Mouse (Mus musculus) CH12.LX (cell line): ENCODE measurements at regions not wholly inside any gene's neighbourhood (a gene's known extent, or its start where the extent isn't known, plus 50 kb on each side); places are given as distances from the start of the nearest gene placed in this dataset.

Experiments used
- DNase-seq: peaks from one replicate; pipeline ENCODE4 v3.0.0-alpha.2; 2013; ENCODE audit errors: extremely low read depth
- H3K27ac ChIP-seq: 2 replicates; pipeline ENCODE4 v1.5.1; 2012; ENCODE audit warnings: low read depth, mild to moderate bottlenecking, control low read depth, moderate library complexity; ENCODE audit not compliant: insufficient read depth
- H3K27me3 ChIP-seq: replicated peaks from 2 replicates; pipeline ENCODE3; 2012; ENCODE audit warnings: inconsistent platforms
- H3K36me3 ChIP-seq, 2 experiments: replicated peaks in 1 of 2; 2 replicates each; pipeline versions ENCODE3 to v1.6.1; 2012; ENCODE audit warnings: inconsistent platforms in 1 of 2, low read length in 1 of 2, mild to moderate bottlenecking in 1 of 2, mixed read lengths in 1 of 2, moderate library complexity in 1 of 2; ENCODE audit not compliant: control insufficient read depth in 1 of 2, insufficient read depth in 1 of 2
- H3K4me1 ChIP-seq, 2 experiments: 2 replicates each; pipeline ENCODE4 v1.6.1; 2012; ENCODE audit warnings: inconsistent platforms in 1 of 2, moderate library complexity in 1 of 2; ENCODE audit not compliant: insufficient read depth in 2 of 2, control insufficient read depth in 1 of 2
- H3K4me2 ChIP-seq: 2 replicates; pipeline ENCODE4 v1.6.1; 2012; ENCODE audit warnings: low read depth, mild to moderate bottlenecking, control low read depth; ENCODE audit not compliant: poor library complexity, insufficient read depth, severe bottlenecking
- H3K4me3 ChIP-seq, 3 experiments: fragments of 150-350 bp in 1 of 3; sonication (generic) in 1 of 3; replicated peaks in 1 of 3; 2 replicates each; pipeline versions ENCODE3 to v1.5.1; 2011 to 2012; ENCODE audit warnings: low read depth in 2 of 3, low read length in 2 of 3, mild to moderate bottlenecking in 2 of 3, moderate library complexity in 2 of 3, control low read depth in 1 of 3, improper control_type of control experiment in 1 of 3, inconsistent platforms in 1 of 3, mixed read lengths in 1 of 3; ENCODE audit not compliant: poor library complexity in 1 of 3
- H3K79me2 ChIP-seq: replicated peaks from 2 replicates; pipeline ENCODE4 v1.6.1; 2012; ENCODE audit warnings: mild to moderate bottlenecking, moderate library complexity; ENCODE audit not compliant: control insufficient read depth, poor library complexity, insufficient read depth, severe bottlenecking; ENCODE audit errors: extremely low read depth
- H3K9ac ChIP-seq: 2 replicates; pipeline ENCODE4 v1.6.1; 2012; ENCODE audit warnings: low read depth, mild to moderate bottlenecking, control low read depth, moderate library complexity; ENCODE audit not compliant: insufficient read depth
- H3K9me3 ChIP-seq: replicated peaks from 2 replicates; pipeline ENCODE3; 2012; ENCODE audit warnings: low read length, inconsistent platforms, mixed read lengths
- BHLHE40 ChIP-seq: IDR thresholded peaks from 2 replicates; pipeline ENCODE4 v1.6.1; 2011; ENCODE audit warnings: mild to moderate bottlenecking, low read depth, low read length, improper control_type of control experiment
- CHD2 ChIP-seq: IDR thresholded peaks from 2 replicates; pipeline ENCODE4 v1.6.1; 2011; ENCODE audit warnings: low read length, improper control_type of control experiment
- CTCF ChIP-seq, 2 experiments: IDR thresholded peaks in 1 of 2; conservative IDR thresholded peaks in 1 of 2; 2 replicates each; pipeline ENCODE4 v1.5.1; 2011 to 2012; ENCODE audit warnings: low read depth in 2 of 2, low read length in 2 of 2, improper control_type of control experiment in 1 of 2, inconsistent platforms in 1 of 2, mild to moderate bottlenecking in 1 of 2, moderate library complexity in 1 of 2
- E2F4 ChIP-seq: IDR thresholded peaks from 2 replicates; pipeline ENCODE4 v1.6.1; 2011; ENCODE audit warnings: low read depth, low read length, improper control_type of control experiment; ENCODE audit not compliant: insufficient replicate concordance
- ETS1 ChIP-seq: conservative IDR thresholded peaks from 2 replicates; pipeline ENCODE4 v1.6.1; 2012; ENCODE audit warnings: low read depth, mild to moderate bottlenecking, inconsistent platforms, low read length, improper control_type of control experiment, moderate library complexity
- GABPA ChIP-seq: IDR thresholded peaks from 2 replicates; pipeline ENCODE4 v1.6.1; 2012; ENCODE audit warnings: low read depth, low read length, improper control_type of control experiment, inconsistent platforms; ENCODE audit not compliant: insufficient replicate concordance
- JUN ChIP-seq: IDR thresholded peaks from 2 replicates; pipeline ENCODE4 v1.6.1; 2011; ENCODE audit warnings: low read depth, mild to moderate bottlenecking, low read length, improper control_type of control experiment, moderate library complexity; ENCODE audit not compliant: insufficient read depth
- MEF2A ChIP-seq: IDR thresholded peaks from 2 replicates; pipeline ENCODE4 v1.6.1; 2014; ENCODE audit warnings: low read depth, mild to moderate bottlenecking, inconsistent platforms, low read length, improper control_type of control experiment, borderline replicate concordance
- MXI1 ChIP-seq: IDR thresholded peaks from 2 replicates; pipeline ENCODE4 v1.6.1; 2011; ENCODE audit warnings: mild to moderate bottlenecking, low read depth, low read length, improper control_type of control experiment
- NELFE ChIP-seq: IDR thresholded peaks from 2 replicates; pipeline ENCODE4 v1.6.1; 2011; ENCODE audit warnings: low read depth, low read length, improper control_type of control experiment
- PAX5 ChIP-seq: IDR thresholded peaks from 2 replicates; pipeline ENCODE4 v1.6.1; 2012; ENCODE audit warnings: low read length, inconsistent platforms, mixed read lengths
- POLR2AphosphoS2 ChIP-seq: IDR thresholded peaks from 2 replicates; pipeline ENCODE4 v1.6.1; 2011; ENCODE audit warnings: low read depth, low read length, improper control_type of control experiment
- TBP ChIP-seq: conservative IDR thresholded peaks from 2 replicates; pipeline ENCODE4 v1.6.1; 2011; ENCODE audit warnings: low read depth, low read length, improper control_type of control experiment
- UBTF ChIP-seq: IDR thresholded peaks from 2 replicates; pipeline ENCODE4 v1.6.1; 2012; ENCODE audit warnings: low read depth, mild to moderate bottlenecking, inconsistent platforms, low read length, improper control_type of control experiment, moderate library complexity
- USF2 ChIP-seq: conservative IDR thresholded peaks from 2 replicates; pipeline ENCODE4 v1.6.1; 2011; ENCODE audit warnings: low read depth, low read length, improper control_type of control experiment
- ZKSCAN1 ChIP-seq: IDR thresholded peaks from 2 replicates; pipeline ENCODE4 v1.6.1; 2012; ENCODE audit warnings: low read depth, inconsistent platforms, low read length, improper control_type of control experiment, borderline replicate concordance
- ZMIZ1 ChIP-seq: IDR thresholded peaks from 2 replicates; pipeline ENCODE4 v1.6.1; 2012; ENCODE audit warnings: low read depth, mild to moderate bottlenecking, inconsistent platforms, low read length, improper control_type of control experiment
- ZNF384 ChIP-seq: IDR thresholded peaks from 2 replicates; pipeline ENCODE4 v1.6.1; 2012; ENCODE audit warnings: low read depth, low read length, improper control_type of control experiment, inconsistent platforms
- dilution Hi-C: fragments of 300-500 bp; cut with MboI; formaldehyde crosslinking; loops from 2 replicates; pipeline ENCODE4 v1.14.3; 2020; ENCODE audit warnings: low sequenced_read_pairs; ENCODE audit not compliant: extremely low pct_unique_long_range_greater_than_20kb, extremely low pct_ligation_motif_present
- in situ Hi-C: fragments of 300-500 bp; cut with MboI; formaldehyde crosslinking; loops from 3 replicates; pipeline ENCODE4 v1.14.3; 2019; ENCODE audit warnings: low sequenced_read_pairs, low pct_ligation_motif_present, low pct_unique_long_range_greater_than_20kb, mixed read lengths

GRCm38 (mm10) chr12:54448221-54448620 lies 208.2 kb downstream of the Sptssa start:
- Histone ChIP-seq H3K27ac (no peak overlapping the region), H3K79me2 (no peaks in the 10 kb centered on the region), H3K9ac (no peak overlapping the region), H3K9me3 (no peaks in the 10 kb centered on the region), H3K4me1 (peaks cover 0 to 10% of the 10 kb centered on the region in 2 experiments; a peak in 2 of 4 replicates), H3K36me3 (no peaks in the 10 kb centered on the region), H3K27me3 (no peaks in the 10 kb centered on the region), H3K4me2 (no peak overlapping the region), H3K4me3 (no peak overlapping the region)
- in situ Hi-C loops, result no loop called here
- no peak for DNase-seq
- dilution Hi-C loops, result no loop called here
- TF ChIP-seq ZKSCAN1, result no peak
- TF ChIP-seq UBTF, result no peak
- no peak for TF ChIP-seq POLR2AphosphoS2

GRCm38 (mm10) chr12:54447354-54447753 lies 209.0 kb downstream of the Sptssa start:
- H3K4me1 ChIP-seq, result peaks cover 0 to 10% of the 10 kb centered on the region in 2 experiments; a peak in 2 of 4 replicates
- in situ Hi-C loops (no loop called here), dilution Hi-C loops (no loop called here)
- H3K4me3 ChIP-seq, result no peak overlapping the region
- no peaks in the 10 kb centered on the region for H3K9me3 ChIP-seq
- no peak overlapping the region for H3K27ac ChIP-seq
- TF ChIP-seq E2F4, result no peak
- no peak for TF ChIP-seq MEF2A
- TF ChIP-seq CHD2, result no peak
- no peak for TF ChIP-seq TBP
- no peak for TF ChIP-seq USF2
- no peak for TF ChIP-seq ETS1
- no peak for TF ChIP-seq GABPA
- TF ChIP-seq CTCF (conservative IDR thresholded peaks at IDR 0.05 in 1 of 2, IDR thresholded peaks at IDR 0.05 in 1 of 2; ENCODE audit: low read depth in 2 of 2, low read length in 2 of 2), result no peak
- no peak for TF ChIP-seq PAX5
- no peaks in the 10 kb centered on the region for H3K27me3 ChIP-seq
- H3K79me2 ChIP-seq, result no peaks in the 10 kb centered on the region
- H3K9ac ChIP-seq, result no peak overlapping the region
- no peaks in the 10 kb centered on the region for H3K36me3 ChIP-seq
- H3K4me2 ChIP-seq, result no peak overlapping the region
- DNase-seq, result no peak

GRCm38 (mm10) chr12:54446356-54446755 lies 210.0 kb downstream of the Sptssa start:
- TF ChIP-seq JUN (no peak), NELFE (no peak), ZMIZ1 (no peak), BHLHE40 (no peak), CHD2 (no peak), ZNF384 (no peak), MXI1 (no peak)
- no peak for DNase-seq
- dilution Hi-C loops, result no loop called here
- no peaks in the 10 kb centered on the region for H3K79me2 ChIP-seq
- no peak overlapping the region for H3K27ac ChIP-seq
- no peaks in the 10 kb centered on the region for H3K36me3 ChIP-seq
- in situ Hi-C loops, result no loop called here
- peaks cover 0 to 10% of the 10 kb centered on the region in 2 experiments; a peak in 2 of 4 replicates for H3K4me1 ChIP-seq
- no peak overlapping the region for H3K4me2 ChIP-seq
- no peaks in the 10 kb centered on the region for H3K9me3 ChIP-seq
- no peaks in the 10 kb centered on the region for H3K27me3 ChIP-seq
- no peak overlapping the region for H3K4me3 ChIP-seq
- H3K9ac ChIP-seq, result no peak overlapping the region
